Mouse (Mus musculus): ENCODE data around the gene Sh3glb1.

GRCm38 (mm10) chr3:144679701-144680159 is 40.4 kb downstream of the Sh3glb1 start:
- TF ChIP-seq SIN3A (IDR thresholded peaks at IDR 0.05; ENCODE audit: low read length): no peak
- no peak for TF ChIP-seq MXI1 (IDR thresholded peaks at IDR 0.05; ENCODE audit: low read depth, low read length)
- no peak for TF ChIP-seq CTCF (conservative IDR thresholded peaks at IDR 0.05 in 1 of 2, IDR thresholded peaks at IDR 0.05 in 1 of 2; ENCODE audit: low read depth in 2 of 2, low read length in 2 of 2)
- TF ChIP-seq SMC3 (IDR thresholded peaks at IDR 0.05; ENCODE audit: low read depth, low read length): no peak
- no peak for TF ChIP-seq TCF12 (IDR thresholded peaks at IDR 0.05; ENCODE audit: low read depth, low read length)
- TF ChIP-seq E2F4 (IDR thresholded peaks at IDR 0.05; ENCODE audit: insufficient replicate concordance, low read depth, low read length): no peak
- no peak for TF ChIP-seq POLR2A (IDR thresholded peaks at IDR 0.05; ENCODE audit: low read depth, low read length)
- no peak for TF ChIP-seq NELFE (IDR thresholded peaks at IDR 0.05; ENCODE audit: low read depth, low read length)
- no peak for TF ChIP-seq USF1 (IDR thresholded peaks at IDR 0.05; ENCODE audit: low read depth, low read length)
- no peak for TF ChIP-seq JUND (conservative IDR thresholded peaks at IDR 0.05; ENCODE audit: low read depth, low read length)
- TF ChIP-seq EP300 (IDR thresholded peaks at IDR 0.05; ENCODE audit: low read length): no peak
- no peak for TF ChIP-seq RCOR1 (conservative IDR thresholded peaks at IDR 0.05; ENCODE audit: low read depth, low read length)

Data from CH12.LX (cell line).